Mouse (Mus musculus): ENCODE data around the gene Ociad2. TPM values are rescaled to one million over a fixed set of nuclear protein-coding genes. Genes with fewer than 3 reads are reported as not detected.

Ociad2 gene
- polyA plus RNA-seq, 1 experiment = 83.4 TPM

DNA sequence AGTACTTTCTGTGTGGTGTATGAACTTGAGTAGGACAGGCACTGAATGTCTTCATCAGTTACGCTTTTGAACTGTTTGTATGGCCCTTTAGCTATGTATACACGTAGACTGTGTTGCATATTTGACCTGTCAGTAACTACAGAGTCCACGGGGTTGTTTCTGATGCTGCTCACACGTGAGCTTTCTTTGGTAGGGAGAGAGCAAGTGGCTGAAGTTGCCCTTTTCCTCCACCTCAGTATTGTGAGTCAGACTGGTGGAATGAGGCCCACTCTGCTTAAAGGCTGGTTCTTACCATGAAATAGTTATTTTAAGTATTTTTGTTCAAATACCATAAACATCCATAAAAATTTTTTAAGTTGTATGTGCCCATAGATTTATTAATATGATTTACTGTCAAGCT is 31.3 kb downstream of the Ociad2 start:
- no peak for DNase-seq (ENCODE audit: extremely low spot score in 1 of 2, low spot score in 1 of 2)

DNA sequence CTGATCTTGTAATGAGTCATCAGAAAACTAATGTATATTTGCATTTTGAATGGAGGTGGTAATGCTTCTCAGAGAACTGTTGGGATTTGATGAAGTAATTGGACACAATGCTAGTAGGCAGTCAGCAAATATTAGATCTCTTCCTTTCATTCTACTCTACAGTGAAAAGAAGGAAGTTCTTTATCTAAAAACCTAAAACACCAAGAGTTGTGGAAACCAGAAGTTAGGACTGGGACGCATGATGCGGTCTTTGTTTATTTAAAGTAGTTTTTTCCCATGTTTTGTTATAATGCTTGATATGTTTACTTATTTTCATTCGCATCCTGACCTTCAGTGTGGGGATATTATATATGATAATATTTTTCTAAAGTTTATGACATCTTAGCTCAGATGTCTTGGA is 33.5 kb downstream of the Ociad2 start:
- no peak for DNase-seq (ENCODE audit: extremely low spot score in 1 of 2, low spot score in 1 of 2)

DNA sequence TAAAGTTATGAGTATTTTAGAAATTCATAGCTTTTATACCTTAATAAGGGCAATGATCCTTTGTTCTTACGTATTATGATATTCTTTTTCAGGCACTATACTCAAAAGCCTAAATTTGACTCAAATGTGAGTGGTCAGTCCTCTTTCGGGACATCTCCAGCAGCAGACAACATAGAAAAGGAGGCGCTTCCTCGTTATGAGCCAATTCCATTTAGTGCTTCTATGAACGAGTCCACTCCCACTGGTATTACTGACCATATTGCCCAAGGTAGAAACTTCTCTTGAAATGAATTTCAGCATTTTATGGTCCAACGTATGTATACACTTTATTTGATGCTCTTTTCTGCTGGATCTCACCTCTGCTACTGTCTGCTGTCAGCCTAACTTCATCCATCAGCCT is 34.3 kb downstream of the Ociad2 start:
- no peak for DNase-seq (ENCODE audit: extremely low spot score in 1 of 2, low spot score in 1 of 2)

GRCm38 (mm10) chr5:73304507-73304906 is 36.3 kb downstream of the Ociad2 start:
- no peak for DNase-seq (ENCODE audit: extremely low spot score in 1 of 2, low spot score in 1 of 2)

- no peak for DNase-seq (ENCODE audit: extremely low spot score in 1 of 2, low spot score in 1 of 2)
Observed at GRCm38 (mm10) chr5:73301601-73302307, 39.1 kb downstream of the Ociad2 start.

DNA sequence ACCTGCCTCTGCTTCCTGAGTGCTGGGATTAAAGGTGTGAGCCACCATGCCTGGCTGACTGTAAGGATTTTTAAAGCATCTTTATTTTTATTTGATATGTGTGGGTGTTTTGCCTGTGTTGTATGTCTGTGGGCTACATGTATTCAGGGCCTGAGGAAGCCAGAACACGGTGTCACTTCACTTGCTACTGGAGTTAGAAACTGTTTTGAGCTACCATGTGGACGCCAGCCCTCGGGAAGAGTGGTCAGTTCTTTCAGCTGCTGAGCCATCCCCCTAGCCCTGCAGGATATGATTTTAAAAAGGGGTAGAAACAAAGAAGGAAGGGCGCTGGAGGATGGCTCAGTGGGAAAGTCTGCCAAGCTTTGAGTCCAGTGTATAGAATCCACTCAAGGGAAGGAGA is 44.9 kb downstream of the Ociad2 start:
- DNase-seq (ENCODE audit: extremely low spot score in 1 of 2, low spot score in 1 of 2) = no peak

- no peak for DNase-seq (ENCODE audit: extremely low spot score in 1 of 2, low spot score in 1 of 2)
Observed at GRCm38 (mm10) chr5:73295016-73295415, 45.8 kb downstream of the Ociad2 start.

DNA sequence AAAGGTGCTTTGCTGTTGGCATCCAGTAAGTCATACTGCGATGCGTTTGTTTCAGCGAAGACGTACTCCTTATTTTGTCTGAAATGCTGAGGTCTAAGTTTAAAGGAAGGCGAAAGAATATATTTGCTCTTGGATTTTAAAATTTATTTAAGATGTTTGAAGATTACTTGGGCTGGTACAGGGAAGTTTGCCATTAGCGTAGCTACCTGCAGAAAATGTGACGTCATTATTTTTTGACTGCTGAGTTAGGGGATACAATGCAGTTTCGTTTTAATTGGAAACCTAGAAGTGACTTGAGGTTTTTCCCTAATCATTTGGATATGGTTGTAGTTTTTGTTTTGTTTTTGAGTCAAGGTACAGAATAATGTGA is 47.4 kb downstream of the Ociad2 start:
- no peak for DNase-seq (ENCODE audit: extremely low spot score in 1 of 2, low spot score in 1 of 2)

DNA sequence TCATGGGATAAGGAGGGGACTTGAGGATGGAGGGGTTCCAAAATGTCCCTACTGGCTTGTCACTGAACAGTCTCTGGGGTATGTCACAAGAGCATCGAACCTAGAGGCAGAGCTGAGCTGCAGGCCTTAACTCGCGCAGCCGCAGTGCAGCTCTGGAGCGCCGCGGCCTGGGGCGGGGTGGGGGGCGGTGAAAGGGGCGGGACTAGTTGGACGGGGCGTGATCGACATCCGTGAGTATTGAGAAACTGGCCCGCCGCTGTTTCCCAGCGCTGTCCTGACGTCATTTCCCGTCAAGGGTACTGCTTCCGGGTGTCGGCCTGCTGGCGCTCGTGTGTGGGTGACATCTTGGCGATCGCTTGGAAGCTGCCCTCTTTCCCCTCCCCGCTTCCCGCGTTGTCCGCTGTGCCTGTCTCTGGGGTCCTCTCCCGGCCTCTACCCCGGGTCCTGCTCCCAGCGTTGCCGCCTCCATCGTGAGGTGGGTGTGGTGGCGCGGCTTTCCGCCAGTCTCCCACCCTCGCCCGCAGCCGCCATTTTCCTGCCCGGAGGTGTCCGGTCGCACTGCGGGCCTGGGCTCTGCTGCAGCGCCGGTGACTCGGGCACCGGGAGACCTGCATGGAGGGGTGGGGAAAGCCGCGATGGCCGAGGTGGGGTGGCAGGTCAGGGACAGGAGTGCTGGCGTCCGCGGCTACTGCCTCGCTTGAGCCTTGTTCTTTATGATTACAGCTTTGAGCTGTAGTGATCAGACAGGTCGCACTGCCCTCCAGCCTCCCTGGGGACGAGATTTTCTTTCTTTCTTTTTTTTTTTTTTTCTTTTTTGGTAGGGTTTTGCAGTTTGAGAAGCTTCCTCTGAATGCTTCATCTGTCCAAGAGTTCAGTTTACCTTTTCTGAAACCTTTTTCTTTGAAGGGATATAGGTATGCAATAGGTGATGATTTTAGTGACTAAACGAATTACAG is 48.0 kb downstream of the Ociad2 start, which contains the start of gene Ociad1:
Gene Ociad1 (plus strand): TSS at position 283 of the 956 bp plus-strand sequence.
- DNase-seq (ENCODE audit: extremely low spot score in 1 of 2, low spot score in 1 of 2) = peak; percentile 91 to 98

DNA sequence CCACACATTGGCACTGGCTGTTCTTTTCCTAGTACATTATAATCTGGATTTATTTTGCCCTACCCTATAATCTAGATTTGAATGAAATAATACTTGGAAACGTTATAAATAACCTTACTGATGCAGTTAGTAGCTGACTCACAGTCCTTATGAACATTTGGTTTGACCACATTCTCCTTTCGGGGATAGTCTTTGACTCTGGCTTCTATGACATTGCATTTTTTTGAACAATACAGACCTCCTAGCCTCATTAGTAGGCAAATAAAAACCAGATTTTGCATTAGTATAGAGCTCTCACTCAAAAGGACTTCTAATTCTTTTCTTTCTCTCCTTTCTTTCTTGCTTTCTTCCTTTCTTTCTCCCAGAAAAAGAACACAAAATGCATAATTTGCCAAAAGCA is 50.9 kb downstream of the Ociad2 start:
- DNase-seq (ENCODE audit: extremely low spot score in 1 of 2, low spot score in 1 of 2) = no peak

DNA sequence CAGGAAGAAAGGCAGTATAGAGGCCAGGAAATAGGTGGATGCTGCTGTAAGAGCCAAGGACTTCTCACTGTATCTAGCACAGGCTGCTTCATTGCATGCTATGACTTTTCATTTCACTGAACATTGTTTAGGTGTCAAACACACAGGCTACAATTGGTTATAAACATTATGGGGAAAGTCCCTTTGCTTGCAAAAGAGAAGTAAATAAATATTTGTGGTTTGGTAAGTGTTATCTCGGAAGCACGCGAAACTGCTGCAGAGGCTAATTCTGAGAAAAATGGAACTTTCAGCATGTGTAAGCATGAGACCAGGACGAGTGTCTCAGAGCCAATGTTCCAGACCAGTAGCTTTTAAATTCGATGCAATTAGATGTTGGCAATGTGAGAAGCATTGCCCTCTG is 54.2 kb downstream of the Ociad2 start:
- DNase-seq (ENCODE audit: extremely low spot score in 1 of 2, low spot score in 1 of 2) = no peak

DNA sequence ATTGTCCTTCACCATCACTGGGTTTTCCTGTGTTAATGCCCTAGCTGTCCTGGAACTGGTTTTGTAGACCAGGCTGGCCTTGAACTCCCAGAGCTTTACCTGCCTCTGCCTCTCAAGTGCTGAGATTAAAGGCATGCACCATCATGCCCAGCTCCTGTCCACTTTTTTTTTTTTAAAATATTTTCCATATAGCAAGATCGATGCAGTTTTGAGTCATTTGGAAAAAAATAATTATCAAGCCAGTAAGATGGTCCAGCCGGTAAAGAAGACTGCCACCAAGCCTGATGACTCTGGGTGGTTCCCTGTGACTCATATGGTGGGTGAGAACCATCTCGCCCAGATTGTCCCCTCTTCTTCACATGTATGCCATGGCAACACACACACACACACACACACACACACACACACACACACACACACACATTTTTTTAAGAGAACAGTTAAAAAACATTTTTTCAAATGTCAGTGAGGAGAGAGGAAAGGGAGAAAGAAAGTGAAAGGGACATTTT is 55.3 kb downstream of the Ociad2 start:
- DNase-seq (ENCODE audit: extremely low spot score in 1 of 2, low spot score in 1 of 2) = no peak

GRCm38 (mm10) chr5:73284046-73284445 is 56.8 kb downstream of the Ociad2 start:
- DNase-seq (ENCODE audit: extremely low spot score in 1 of 2, low spot score in 1 of 2) = no peak

GRCm38 (mm10) chr5:73280567-73280850 is 60.3 kb downstream of the Ociad2 start:
- no peak for DNase-seq (ENCODE audit: extremely low spot score in 1 of 2, low spot score in 1 of 2)

- DNase-seq (ENCODE audit: extremely low spot score in 1 of 2, low spot score in 1 of 2) = no peak
Observed at GRCm38 (mm10) chr5:73279732-73280566, 60.9 kb downstream of the Ociad2 start.

DNA sequence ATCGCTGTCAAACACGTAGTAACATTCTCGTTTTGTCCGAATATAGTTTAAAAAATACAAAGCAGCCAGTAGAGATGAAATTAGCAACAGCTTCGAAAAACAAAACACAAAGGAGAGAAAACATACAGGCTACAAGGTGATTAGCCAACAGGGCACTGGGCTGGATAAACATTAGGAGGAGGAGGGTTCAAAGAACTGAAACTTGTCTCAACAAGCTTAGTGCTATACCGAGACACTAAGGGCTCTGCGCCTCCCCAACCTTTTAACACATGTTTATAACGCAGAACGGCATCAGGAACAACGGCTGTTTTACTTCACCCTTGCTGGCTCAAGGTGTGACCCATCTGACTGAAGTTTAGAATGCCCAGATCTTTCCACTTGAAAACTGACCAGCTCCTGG is 61.6 kb downstream of the Ociad2 start:
- DNase-seq (ENCODE audit: extremely low spot score in 1 of 2, low spot score in 1 of 2) = no peak

- no peak for DNase-seq (ENCODE audit: extremely low spot score in 1 of 2, low spot score in 1 of 2)
Observed at GRCm38 (mm10) chr5:73274941-73275340, 65.9 kb downstream of the Ociad2 start.

DNA sequence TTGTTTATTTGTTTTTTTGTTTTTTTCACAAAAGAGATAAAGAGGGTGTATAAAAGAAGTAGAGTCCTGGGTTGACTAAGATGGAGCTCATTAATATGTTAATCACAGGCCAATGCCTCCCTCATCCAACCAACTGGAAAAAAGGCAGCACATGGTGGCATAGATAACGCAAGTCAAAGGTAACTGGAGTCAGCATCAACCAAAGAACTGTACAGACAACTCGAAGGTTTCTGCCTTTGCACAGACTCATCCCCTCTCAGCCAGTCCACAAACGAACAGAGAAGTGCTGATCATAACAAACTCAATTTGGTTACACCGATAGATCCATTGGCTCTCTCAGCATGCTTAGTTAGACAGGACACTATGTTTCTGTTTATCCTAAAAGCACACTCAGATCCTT is 67.7 kb downstream of the Ociad2 start:
- no peak for DNase-seq (ENCODE audit: extremely low spot score in 1 of 2, low spot score in 1 of 2)

Data from frontal cortex, adult 2 months (tissue).